Mouse (Mus musculus) small intestine, adult 2 months (tissue): ENCODE measurements around the gene Exoc2.

ENCODE experiments used
- CTCF ChIP-seq: fragments of 200-500 bp; IDR thresholded peaks from 2 replicates; pipeline ENCODE4 v1.5.1; 2012; ENCODE audit warnings: low read depth, mild to moderate bottlenecking, control low read depth, inconsistent platforms, low read length, moderate library complexity, mixed read lengths; ENCODE audit not compliant: insufficient replicate concordance, insufficient read length; ENCODE audit errors: extremely low read depth
- POLR2A ChIP-seq: fragments of 200-500 bp; IDR thresholded peaks from 2 replicates; pipeline ENCODE4 v1.6.1; 2012; ENCODE audit warnings: low read depth, mild to moderate bottlenecking, control low read depth, inconsistent platforms, low read length, moderate library complexity

DNA sequence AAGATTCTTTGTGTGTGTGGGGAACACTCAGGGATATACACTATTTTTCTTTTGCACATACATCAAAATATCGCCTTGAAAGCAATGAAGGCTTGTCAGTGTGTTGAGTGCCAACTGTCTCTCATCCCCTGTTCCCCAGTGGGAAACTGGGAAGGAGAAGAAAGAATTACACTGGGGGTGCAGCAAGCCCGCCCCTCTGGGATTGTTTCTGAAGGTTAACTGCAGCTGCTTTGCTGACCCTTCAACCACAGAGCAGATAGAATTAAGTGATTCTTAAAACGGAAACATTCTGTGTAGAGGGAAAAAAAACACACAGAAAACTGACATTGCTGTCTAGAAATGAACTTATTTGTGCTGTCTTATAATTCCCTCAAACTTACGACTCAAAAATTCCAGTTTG is 47.6 kb upstream of the Exoc2 start:
- no peak for TF ChIP-seq CTCF
- TF ChIP-seq POLR2A, result no peak
